Mouse (Mus musculus) intestine, postnatal 0 days (tissue): ENCODE measurements around the gene Rptor. TPM values are rescaled to one million over a fixed set of nuclear protein-coding genes. Genes with fewer than 3 reads are reported as not detected.

Source experiments
- ATAC-seq: fragments of 200-750 bp; cut with Nextera tagmentation; 2 replicates; pipeline ENCODE4 v1.8.0; 2017; ENCODE audit warnings: mild to moderate bottlenecking, moderate TSS enrichment, moderate library complexity
- H3K27ac ChIP-seq: fragments of 300-500 bp; sonication (generic); 2 replicates; pipeline ENCODE4 v1.5.1; 2014; ENCODE audit warnings: mild to moderate bottlenecking, low read depth, low read length, moderate library complexity
- H3K27me3 ChIP-seq: fragments of 300-500 bp; sonication (generic); replicated peaks from 2 replicates; pipeline ENCODE4 v1.6.1; 2014; ENCODE audit warnings: low read length, mixed read lengths; ENCODE audit not compliant: control insufficient read depth, insufficient read depth
- H3K36me3 ChIP-seq: fragments of 300-500 bp; sonication (generic); 2 replicates; pipeline ENCODE4 v1.6.1; 2014; ENCODE audit warnings: mild to moderate bottlenecking, moderate library complexity; ENCODE audit not compliant: control insufficient read depth, insufficient read depth
- H3K4me1 ChIP-seq: fragments of 300-500 bp; sonication (generic); replicated peaks from 2 replicates; pipeline ENCODE4 v1.6.1; 2014; ENCODE audit warnings: antibody characterized with exemption, low read length, mixed read lengths; ENCODE audit not compliant: control insufficient read depth, insufficient read depth
- H3K4me2 ChIP-seq: fragments of 300-500 bp; sonication (generic); replicated peaks from 2 replicates; pipeline ENCODE4 v1.6.1; 2014; ENCODE audit warnings: low read depth, mild to moderate bottlenecking, moderate library complexity
- H3K4me3 ChIP-seq: fragments of 300-500 bp; sonication (generic); 2 replicates; pipeline ENCODE4 v1.5.1; 2014; ENCODE audit warnings: low read depth, low read length
- H3K9ac ChIP-seq: fragments of 300-500 bp; sonication (generic); 2 replicates; pipeline ENCODE4 v1.6.1; 2014; ENCODE audit warnings: mild to moderate bottlenecking, low read depth, low read length
- H3K9me3 ChIP-seq: fragments of 300-500 bp; sonication (generic); 2 replicates; pipeline ENCODE4 v1.6.1; 2016; ENCODE audit warnings: mixed run types; ENCODE audit not compliant: control insufficient read depth
- CTCF ChIP-seq: sonication (generic); IDR thresholded peaks from 2 replicates; pipeline ENCODE4 v1.5.1; 2016; ENCODE audit warnings: low read depth, mild to moderate bottlenecking, control low read depth, antibody characterized with exemption, moderate library complexity
- WGBS: fragments of 180-500 bp; shearing (Covaris S2); extraction: QIAGEN DNeasy Blood & Tissue Kit; methylation state at CpG from one replicate; pipeline ENCODE4 v1.1.7; 2014; 5-methylcytosine and 5-hydroxymethylcytosine counted together
- polyA plus RNA-seq: library from polyadenylated mRNA; unstranded; fragments of >200 nt; fragmentation: Nextera tagmentation; extraction: Ambion mirVana; gene quantifications from 2 replicates; pipeline ENCODE4 v1.2.1, GENCODE M21; 2015

Rptor gene
- polyA plus RNA-seq, 1 experiment from 2014 or later = 5.1 TPM

DNA sequence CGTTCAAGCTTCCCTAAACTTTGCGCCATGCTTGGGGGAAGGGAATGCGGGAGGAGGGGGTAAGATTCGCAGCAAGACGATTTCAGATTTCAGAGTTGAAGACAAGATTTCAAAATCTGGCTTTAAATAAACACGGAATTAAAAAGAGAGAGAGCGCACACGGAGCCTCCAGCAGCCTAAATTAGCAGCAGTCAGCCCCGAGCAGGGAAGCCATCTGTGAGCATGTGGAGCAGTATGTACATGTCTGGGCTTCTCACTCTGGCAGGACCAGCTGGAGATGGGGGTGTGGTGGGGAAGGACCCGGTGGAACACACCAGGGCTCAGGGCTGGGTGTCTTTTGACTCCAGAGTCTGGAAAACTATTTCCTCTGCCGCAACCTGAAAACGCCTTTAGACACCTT, 334.5 kb downstream of the Rptor start:
- no peak for TF ChIP-seq CTCF
- Histone ChIP-seq H3K27ac (no peak overlapping the region), H3K4me1 (peaks cover 17% of the 10 kb centered on the region; the same call in 1 of the 2 replicates), H3K4me2 (no peak overlapping the region), H3K27me3 (no peaks in the 10 kb centered on the region), H3K36me3 (no peaks in the 10 kb centered on the region), H3K4me3 (no peak overlapping the region), H3K9ac (no peak overlapping the region), H3K9me3 (no peaks in the 10 kb centered on the region)
- 55% methylated on average over 12 of the region's 12 CpGs for WGBS
- ATAC-seq = no peak

DNA sequence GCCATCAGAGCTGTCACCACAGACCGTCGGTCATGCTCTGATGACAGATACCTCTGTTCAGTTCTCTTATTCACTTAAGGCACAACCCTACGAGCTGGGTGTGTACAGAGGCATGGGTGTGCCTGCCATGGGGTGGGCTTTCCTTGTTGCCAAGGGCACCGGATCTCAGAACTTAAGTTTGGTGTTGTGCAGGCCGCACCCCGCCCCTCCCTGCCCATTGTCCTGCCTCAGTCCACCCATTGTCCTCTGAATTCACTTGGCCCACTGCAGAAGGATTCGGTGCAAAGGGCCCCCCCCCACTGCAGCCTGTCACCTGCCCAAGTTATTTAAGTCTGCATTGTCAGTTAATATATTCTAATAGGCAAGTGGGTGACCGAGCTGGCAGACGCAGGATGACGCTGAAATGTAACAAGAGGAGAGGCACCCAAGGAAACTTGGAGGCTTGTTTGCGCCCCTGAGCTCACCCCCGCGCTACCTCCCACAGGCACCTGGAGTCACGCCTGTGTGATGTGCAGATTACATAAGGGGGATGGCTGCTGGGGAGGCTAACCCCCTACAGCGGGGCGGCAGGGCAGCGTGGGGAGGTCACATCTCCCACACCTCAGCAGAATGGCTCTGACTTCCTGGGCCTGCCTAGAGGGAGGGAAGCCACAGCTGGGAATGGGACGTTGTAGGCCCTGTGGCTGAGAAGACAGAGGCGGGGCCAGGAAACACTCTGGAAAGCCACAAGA, 335.2 kb downstream of the Rptor start:
- Histone ChIP-seq H3K9me3 (no peaks in the 10 kb centered on the region), H3K9ac (peak overlapping the region; percentile 17; the same call in 1 of the 2 replicates), H3K4me2 (0 out of 2 replicates have a peak overlapping the region, but pooled peaks have one; percentile 4), H3K4me1 (peaks cover 17% of the 10 kb centered on the region; the same call in 1 of the 2 replicates), H3K27ac (no peak overlapping the region), H3K27me3 (no peaks in the 10 kb centered on the region), H3K36me3 (no peaks in the 10 kb centered on the region), H3K4me3 (no peak overlapping the region)
- TF ChIP-seq CTCF = no peak
- 52% methylated on average over 19 of the region's 19 CpGs for WGBS
- ATAC-seq = no peak

- peak overlapping the region; percentile 4; the same call in 1 of the 2 replicates for H3K4me2 ChIP-seq
- 37% methylated on average over 8 of the region's 8 CpGs for WGBS
- 0 out of 2 replicates have a peak overlapping the region, but pooled peaks have one; percentile 8 for H3K27ac ChIP-seq
- 0 out of 2 replicates have a peak, but pooled peaks have one; percentile 2 for TF ChIP-seq CTCF
- 0 out of 2 replicates have a peak overlapping the region, but pooled peaks have one; percentile 4 for H3K9ac ChIP-seq
- no peak for ATAC-seq
- H3K27me3 ChIP-seq = no peaks in the 10 kb centered on the region
- no peaks in the 10 kb centered on the region for H3K9me3 ChIP-seq
- H3K4me3 ChIP-seq = no peak overlapping the region
- H3K4me1 ChIP-seq = peaks cover 24% of the 10 kb centered on the region
- H3K36me3 ChIP-seq = no peaks in the 10 kb centered on the region
Measured at GRCm38 (mm10) chr11:119939073-119939710, 336.5 kb downstream of the Rptor start.

DNA sequence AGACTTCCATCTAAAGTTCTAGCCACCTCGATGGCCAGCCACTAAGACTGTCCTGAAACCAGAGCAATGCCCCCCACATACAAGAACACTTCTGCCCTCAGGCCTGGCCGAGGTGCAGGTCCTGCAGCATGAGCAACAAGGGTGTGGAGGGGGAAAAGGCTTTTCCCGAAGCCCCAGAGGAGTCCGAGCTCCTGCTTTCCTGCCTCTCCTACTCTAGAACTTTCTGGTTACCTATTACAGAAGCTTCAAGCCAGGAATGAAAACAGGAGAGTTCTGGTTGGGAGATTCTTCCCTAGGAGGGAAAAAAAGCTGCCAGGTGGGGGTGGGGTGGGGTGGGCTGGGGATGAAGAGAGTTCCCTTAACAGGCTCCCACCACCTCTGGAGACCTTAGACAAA, 337.0 kb downstream of the Rptor start:
- H3K27me3 ChIP-seq = no peaks in the 10 kb centered on the region
- 0 out of 2 replicates have a peak overlapping the region, but pooled peaks have one; percentile 4 for H3K9ac ChIP-seq
- 0 out of 2 replicates have a peak overlapping the region, but pooled peaks have one; percentile 4 for H3K4me2 ChIP-seq
- H3K9me3 ChIP-seq = no peaks in the 10 kb centered on the region
- ATAC-seq = no peak
- no peak for TF ChIP-seq CTCF
- no peak overlapping the region for H3K4me3 ChIP-seq
- H3K36me3 ChIP-seq = no peaks in the 10 kb centered on the region
- 67% methylated on average over 4 of the region's 4 CpGs for WGBS
- H3K27ac ChIP-seq = no peak overlapping the region
- peaks cover 24% of the 10 kb centered on the region for H3K4me1 ChIP-seq

DNA sequence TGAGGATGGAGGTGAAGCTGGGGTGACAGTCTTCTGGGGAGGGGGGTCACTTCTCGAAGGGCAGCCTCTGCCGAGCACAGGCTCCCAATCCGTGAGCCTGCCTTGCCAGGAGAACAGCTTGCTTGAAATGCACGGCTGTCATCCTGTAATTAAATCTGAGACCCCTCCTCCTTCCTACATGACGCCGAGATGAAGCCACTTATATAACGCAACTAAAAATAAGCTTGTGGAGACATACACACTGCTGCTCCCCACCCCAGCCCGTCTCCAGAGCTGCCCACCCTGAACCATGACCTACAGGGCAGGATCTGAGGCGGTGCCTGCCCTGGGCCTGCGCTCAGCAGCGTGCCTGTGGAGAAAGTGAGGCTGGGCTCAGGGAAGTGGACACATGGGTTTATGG, 337.4 kb downstream of the Rptor start:
- Histone ChIP-seq H3K27me3 (no peaks in the 10 kb centered on the region), H3K36me3 (no peaks in the 10 kb centered on the region), H3K4me2 (no peak overlapping the region), H3K27ac (no peak overlapping the region), H3K4me1 (peaks cover 28% of the 10 kb centered on the region), H3K9me3 (no peaks in the 10 kb centered on the region), H3K4me3 (no peak overlapping the region), H3K9ac (no peak overlapping the region)
- no peak for TF ChIP-seq CTCF
- WGBS = 69% methylated on average over 11 of the region's 11 CpGs
- no peak for ATAC-seq

- Histone ChIP-seq H3K4me1 (peaks cover 32% of the 10 kb centered on the region), H3K27ac (peak overlapping the region; percentile 70; the same call in 1 of the 2 replicates), H3K9me3 (no peaks in the 10 kb centered on the region), H3K9ac (no peak overlapping the region), H3K27me3 (no peaks in the 10 kb centered on the region), H3K36me3 (no peaks in the 10 kb centered on the region), H3K4me2 (peak overlapping the region; percentile 99), H3K4me3 (peak overlapping the region; percentile 73)
- WGBS = 11% methylated on average over 8 of the region's 8 CpGs
- no peak for ATAC-seq
- TF ChIP-seq CTCF = no peak
Measured at GRCm38 (mm10) chr11:119941794-119942193, 339.1 kb downstream of the Rptor start.
